Mouse (Mus musculus): ENCODE measurements around the gene Ankrd63. TPM values are rescaled to one million over a fixed set of nuclear protein-coding genes. Genes with fewer than 3 reads are reported as not detected.

Gene Ankrd63
- polyA plus RNA-seq, 1 experiment = 1.4 TPM

- no peak overlapping the region for H3K27ac ChIP-seq (ENCODE audit: insufficient read depth, low read depth, low read length)
- peaks cover 8% of the 10 kb centered on the region for H3K27me3 ChIP-seq (ENCODE audit: control insufficient read depth, insufficient read depth, low read length)
- H3K36me3 ChIP-seq (ENCODE audit: control insufficient read depth, insufficient read depth, low read length) = no peaks in the 10 kb centered on the region
- WGBS = 11% methylated on average over 4 of the region's 4 CpGs
- no peak for TF ChIP-seq POLR2A (IDR thresholded peaks at IDR 0.05; ENCODE audit: low read depth, low read length)
- TF ChIP-seq CTCF (IDR thresholded peaks at IDR 0.05; ENCODE audit: extremely low read depth, insufficient read length, insufficient replicate concordance, low read depth, low read length) = no peak
- H3K4me3 ChIP-seq (ENCODE audit: low read depth, low read length) = peak overlapping the region; percentile 59
- peaks cover 9% of the 10 kb centered on the region for H3K4me1 ChIP-seq (ENCODE audit: control insufficient read depth, insufficient read depth, insufficient read length, low read length)
Measured at GRCm38 (mm10) chr2:118677817-118678216, 25.9 kb downstream of the Ankrd63 start.

GRCm38 (mm10) chr2:118676839-118677741, 26.7 kb downstream of the Ankrd63 start:
- H3K4me1 ChIP-seq (ENCODE audit: control insufficient read depth, insufficient read depth, insufficient read length, low read length) = peaks cover 15% of the 10 kb centered on the region
- no peaks in the 10 kb centered on the region for H3K36me3 ChIP-seq (ENCODE audit: control insufficient read depth, insufficient read depth, low read length)
- TF ChIP-seq CTCF (IDR thresholded peaks at IDR 0.05; ENCODE audit: extremely low read depth, insufficient read length, insufficient replicate concordance, low read depth, low read length) (no peak), POLR2A (IDR thresholded peaks at IDR 0.05; ENCODE audit: low read depth, low read length) (no peak)
- H3K27me3 ChIP-seq (ENCODE audit: control insufficient read depth, insufficient read depth, low read length) = peaks cover 8% of the 10 kb centered on the region
- peak overlapping the region; percentile 59 for H3K4me3 ChIP-seq (ENCODE audit: low read depth, low read length)
- 1% methylated on average over 89 of the region's 89 CpGs for WGBS
- H3K27ac ChIP-seq (ENCODE audit: insufficient read depth, low read depth, low read length) = no peak overlapping the region

- WGBS = 68% methylated on average over 7 of the region's 7 CpGs
- Histone ChIP-seq H3K27ac (ENCODE audit: insufficient read depth, low read depth, low read length) (no peak overlapping the region), H3K27me3 (ENCODE audit: control insufficient read depth, insufficient read depth, low read length) (peaks cover 8% of the 10 kb centered on the region), H3K4me1 (ENCODE audit: control insufficient read depth, insufficient read depth, insufficient read length, low read length) (peaks cover 28% of the 10 kb centered on the region), H3K36me3 (ENCODE audit: control insufficient read depth, insufficient read depth, low read length) (no peaks in the 10 kb centered on the region), H3K4me3 (ENCODE audit: low read depth, low read length) (no peak overlapping the region)
- TF ChIP-seq POLR2A (IDR thresholded peaks at IDR 0.05; ENCODE audit: low read depth, low read length) (no peak), CTCF (IDR thresholded peaks at IDR 0.05; ENCODE audit: extremely low read depth, insufficient read length, insufficient replicate concordance, low read depth, low read length) (no peak)
Measured at GRCm38 (mm10) chr2:118674500-118674899, 29.3 kb downstream of the Ankrd63 start.

DNA sequence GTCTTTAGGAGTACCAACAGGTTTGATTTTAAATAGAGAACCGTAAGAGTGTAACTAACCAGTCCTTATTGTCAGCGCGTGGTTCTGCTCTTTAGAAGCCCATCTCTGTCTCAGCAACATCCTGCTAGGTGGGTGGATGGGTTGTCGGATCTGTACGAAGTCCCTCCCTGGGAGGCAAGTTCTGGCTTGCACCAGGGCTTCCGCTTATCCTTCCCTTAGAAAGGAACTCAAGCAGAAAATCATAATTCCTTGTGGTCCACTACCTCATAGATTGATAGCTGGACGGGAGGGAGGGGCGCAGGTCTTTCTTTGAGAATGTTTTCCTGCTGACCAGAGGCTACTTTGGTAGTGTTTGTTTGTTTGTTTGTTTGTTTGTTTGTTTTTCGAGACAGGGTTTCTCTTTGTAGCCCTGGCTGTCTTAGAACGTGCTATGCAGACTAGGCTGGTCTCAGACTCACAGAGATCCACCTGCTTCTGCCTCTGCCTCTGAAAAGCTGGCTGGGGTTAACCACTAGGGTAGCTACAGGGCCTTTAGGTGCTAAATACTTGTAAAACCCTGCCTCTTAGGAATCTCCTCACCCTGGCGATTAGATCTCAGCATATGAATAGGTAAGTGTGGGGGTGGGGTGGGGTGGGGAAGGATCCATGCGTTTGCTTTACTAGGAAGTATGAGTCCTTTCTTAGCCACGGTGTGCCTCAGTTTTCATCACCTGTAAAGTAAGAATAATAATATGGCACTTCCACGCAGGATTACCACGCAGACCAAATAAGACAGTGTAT, 29.9 kb downstream of the Ankrd63 start:
- Histone ChIP-seq H3K36me3 (ENCODE audit: control insufficient read depth, insufficient read depth, low read length) (no peaks in the 10 kb centered on the region), H3K27ac (ENCODE audit: insufficient read depth, low read depth, low read length) (no peak overlapping the region), H3K4me1 (ENCODE audit: control insufficient read depth, insufficient read depth, insufficient read length, low read length) (peaks cover 28% of the 10 kb centered on the region), H3K27me3 (ENCODE audit: control insufficient read depth, insufficient read depth, low read length) (peaks cover 8% of the 10 kb centered on the region), H3K4me3 (ENCODE audit: low read depth, low read length) (no peak overlapping the region)
- WGBS = 76% methylated on average over 15 of the region's 15 CpGs
- TF ChIP-seq CTCF (IDR thresholded peaks at IDR 0.05; ENCODE audit: extremely low read depth, insufficient read length, insufficient replicate concordance, low read depth, low read length) = no peak
- no peak for TF ChIP-seq POLR2A (IDR thresholded peaks at IDR 0.05; ENCODE audit: low read depth, low read length)

GRCm38 (mm10) chr2:118671728-118672127, 32.0 kb downstream of the Ankrd63 start:
- peaks cover 24% of the 10 kb centered on the region; the same call in 1 of the 2 replicates for H3K4me1 ChIP-seq (ENCODE audit: control insufficient read depth, insufficient read depth, insufficient read length, low read length)
- H3K27me3 ChIP-seq (ENCODE audit: control insufficient read depth, insufficient read depth, low read length) = peaks cover 2% of the 10 kb centered on the region
- 27% methylated on average over 1 of the region's 1 CpGs for WGBS
- no peak overlapping the region for H3K4me3 ChIP-seq (ENCODE audit: low read depth, low read length)
- TF ChIP-seq CTCF (IDR thresholded peaks at IDR 0.05; ENCODE audit: extremely low read depth, insufficient read length, insufficient replicate concordance, low read depth, low read length) (no peak), POLR2A (IDR thresholded peaks at IDR 0.05; ENCODE audit: low read depth, low read length) (no peak)
- H3K36me3 ChIP-seq (ENCODE audit: control insufficient read depth, insufficient read depth, low read length) = no peaks in the 10 kb centered on the region
- no peak overlapping the region; the same call in 1 of the 2 replicates for H3K27ac ChIP-seq (ENCODE audit: insufficient read depth, low read depth, low read length)

DNA sequence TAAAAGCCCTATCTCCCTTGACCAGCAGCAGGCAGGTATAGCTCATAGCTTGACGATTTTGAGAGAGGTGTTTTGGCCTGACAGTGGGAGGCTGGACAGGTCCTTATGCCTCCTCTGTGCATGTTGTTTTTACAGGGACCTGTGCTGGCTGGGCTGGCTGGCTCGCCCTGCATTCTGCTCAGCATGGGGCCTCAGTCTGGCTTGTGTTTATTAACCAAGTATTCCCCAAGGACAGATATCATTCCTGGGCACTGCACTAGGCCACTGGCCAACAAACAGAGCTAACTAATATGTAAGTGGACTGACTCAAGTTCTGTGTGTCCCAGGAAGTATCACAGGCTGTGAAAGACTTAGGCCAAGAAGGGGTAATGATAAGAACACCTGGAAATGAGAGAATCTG, 34.0 kb downstream of the Ankrd63 start:
- H3K27ac ChIP-seq (ENCODE audit: insufficient read depth, low read depth, low read length) = no peak overlapping the region

GRCm38 (mm10) chr2:118669245-118669644, 34.5 kb downstream of the Ankrd63 start:
- 63% methylated on average over 6 of the region's 6 CpGs for WGBS
- Histone ChIP-seq H3K27me3 (ENCODE audit: control insufficient read depth, insufficient read depth, low read length) (no peaks in the 10 kb centered on the region), H3K4me1 (ENCODE audit: control insufficient read depth, insufficient read depth, insufficient read length, low read length) (peaks cover 24% of the 10 kb centered on the region; the same call in 1 of the 2 replicates), H3K4me3 (ENCODE audit: low read depth, low read length) (no peak overlapping the region), H3K27ac (ENCODE audit: insufficient read depth, low read depth, low read length) (no peak overlapping the region), H3K36me3 (ENCODE audit: control insufficient read depth, insufficient read depth, low read length) (no peaks in the 10 kb centered on the region)
- TF ChIP-seq POLR2A (IDR thresholded peaks at IDR 0.05; ENCODE audit: low read depth, low read length) (no peak), CTCF (IDR thresholded peaks at IDR 0.05; ENCODE audit: extremely low read depth, insufficient read length, insufficient replicate concordance, low read depth, low read length) (no peak)

More for the DNA sequence above, 34.0 kb downstream of the Ankrd63 start:
- WGBS = 46% methylated on average over 2 of the region's 2 CpGs
- Histone ChIP-seq H3K36me3 (ENCODE audit: control insufficient read depth, insufficient read depth, low read length) (no peaks in the 10 kb centered on the region), H3K4me3 (ENCODE audit: low read depth, low read length) (no peak overlapping the region), H3K4me1 (ENCODE audit: control insufficient read depth, insufficient read depth, insufficient read length, low read length) (peaks cover 22% of the 10 kb centered on the region; the same call in 1 of the 2 replicates), H3K27me3 (ENCODE audit: control insufficient read depth, insufficient read depth, low read length) (no peaks in the 10 kb centered on the region)
- no peak for TF ChIP-seq POLR2A (IDR thresholded peaks at IDR 0.05; ENCODE audit: low read depth, low read length)
- no peak for TF ChIP-seq CTCF (IDR thresholded peaks at IDR 0.05; ENCODE audit: extremely low read depth, insufficient read length, insufficient replicate concordance, low read depth, low read length)
